Mouse (Mus musculus): ENCODE measurements around the gene Paxbp1.

The Paxbp1 gene

GRCm38 (mm10) chr16:90995498-90995897 lies 48.8 kb downstream of the Paxbp1 start:
- DNase-seq: no peak

DNA sequence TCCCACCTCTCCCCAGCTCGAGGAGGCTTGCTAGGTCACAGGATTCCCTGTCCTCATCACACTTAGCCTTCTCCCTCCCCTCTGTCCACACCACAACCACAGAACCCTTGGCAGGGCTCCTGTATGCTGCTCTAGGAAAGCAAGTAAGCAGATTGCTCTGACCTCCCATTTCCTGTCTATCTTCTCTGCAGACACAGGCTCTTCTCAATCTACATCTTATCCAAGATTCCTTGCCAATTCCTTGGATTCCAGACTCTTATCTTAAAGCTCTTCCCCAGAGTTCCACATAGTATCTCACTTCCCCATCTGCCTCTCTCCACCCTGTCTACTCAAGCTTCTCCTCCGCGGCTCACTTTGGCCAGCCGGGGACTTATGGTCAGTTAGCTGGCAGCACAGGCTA lies 49.3 kb downstream of the Paxbp1 start:
- peak in 1 of 2 experiments; percentile 41 for DNase-seq

DNA sequence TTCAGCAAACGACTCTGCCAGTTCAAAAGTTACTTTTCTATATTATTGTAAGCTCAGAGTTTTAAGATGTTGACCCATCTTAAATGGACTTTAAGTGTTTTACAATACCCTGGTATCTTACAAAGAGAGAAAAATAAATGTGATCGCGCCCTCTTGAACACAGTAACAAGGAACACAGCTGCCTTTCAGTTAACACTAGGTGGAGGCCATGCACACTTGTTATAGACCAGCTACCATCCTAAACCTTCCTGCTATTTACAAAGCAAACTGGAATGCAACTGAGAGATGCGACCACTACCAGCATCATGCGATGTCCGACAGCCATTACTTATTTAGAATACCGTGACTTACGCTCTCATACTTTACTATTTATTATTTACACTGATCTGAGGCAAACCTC lies 55.2 kb downstream of the Paxbp1 start:
- DNase-seq: no peak

DNA sequence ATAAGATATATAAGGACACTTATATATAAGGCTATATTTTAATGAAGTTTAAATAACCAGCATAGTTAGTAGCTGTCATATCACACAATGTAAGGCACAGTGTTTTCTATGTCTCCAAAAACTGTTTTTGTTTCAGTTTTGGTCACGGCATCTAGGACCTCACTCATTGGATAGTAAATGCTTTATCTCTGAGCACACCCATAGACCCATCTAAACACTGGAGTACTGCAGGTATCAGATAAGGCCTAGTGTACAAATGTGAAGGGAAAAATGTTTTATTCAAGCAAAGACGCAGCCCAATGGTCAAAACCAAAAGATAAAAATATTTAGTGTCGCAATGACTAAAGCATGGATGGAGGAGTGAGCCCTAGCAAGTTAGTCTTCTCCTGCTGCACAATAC lies 55.7 kb downstream of the Paxbp1 start:
- no peak for DNase-seq

GRCm38 (mm10) chr16:90988039-90988438 lies 56.3 kb downstream of the Paxbp1 start:
- no peak for DNase-seq

GRCm38 (mm10) chr16:90971004-90971403 lies 73.3 kb downstream of the Paxbp1 start:
- no peak for DNase-seq

- no peak for DNase-seq
These were observed 78.1 kb downstream of the Paxbp1 start for GRCm38 (mm10) chr16:90966241-90966640.

DNA sequence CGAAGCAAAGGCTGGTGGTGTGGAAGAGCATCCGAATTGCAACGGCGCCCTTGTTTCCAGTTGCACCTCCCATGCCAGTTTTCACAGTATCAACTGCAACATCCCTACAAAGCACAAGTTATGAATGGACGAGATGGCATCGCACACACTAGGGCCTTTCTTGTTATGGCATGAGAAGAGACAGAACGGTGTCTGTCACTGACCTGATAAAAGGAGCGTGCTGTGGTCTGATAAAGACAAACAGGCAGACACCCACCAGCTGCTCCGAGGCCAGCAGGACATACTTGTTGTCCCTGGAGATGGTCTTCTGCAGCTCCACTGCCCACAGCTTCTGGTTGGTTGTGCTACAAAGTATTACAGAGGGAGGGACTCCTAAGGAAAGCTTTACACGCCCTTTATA lies 80.0 kb downstream of the Paxbp1 start:
- no peak for DNase-seq

Measured in cerebellum, postnatal 25 days (tissue).